Mouse (Mus musculus) lung, embryonic 14.5 days (tissue): ENCODE data around the gene Ptk6. TPM values are rescaled to one million over a fixed set of nuclear protein-coding genes. Genes with fewer than 3 reads are reported as not detected.
"Not testable (repeated sequence)": the region's sequence is repeated elsewhere in the genome, so short reads cannot be mapped to it uniquely, and the experiment has no call there.

ENCODE experiments used
- ATAC-seq: fragments of 200-750 bp; cut with Nextera tagmentation; 2 replicates; pipeline ENCODE4 v1.8.0; 2017; ENCODE audit warnings: mild to moderate bottlenecking, moderate TSS enrichment, moderate library complexity; ENCODE audit not compliant: insufficient read depth
- DNase-seq: peaks from one replicate; pipeline ENCODE4 v3.0.0-alpha.2; 2015
- H3K27ac ChIP-seq: fragments of 300-500 bp; sonication (generic); 2 replicates; pipeline ENCODE4 v1.5.1; 2014; ENCODE audit warnings: low read depth, mild to moderate bottlenecking, moderate library complexity
- H3K27me3 ChIP-seq: fragments of 300-500 bp; sonication (generic); 2 replicates; pipeline ENCODE4 v1.6.1; 2014; ENCODE audit warnings: low read length, control low read depth; ENCODE audit not compliant: insufficient read depth
- H3K36me3 ChIP-seq: fragments of 300-500 bp; sonication (generic); 2 replicates; pipeline ENCODE4 v1.6.1; 2014; ENCODE audit warnings: control low read depth; ENCODE audit not compliant: insufficient read depth
- H3K4me1 ChIP-seq: fragments of 300-500 bp; sonication (generic); 2 replicates; pipeline ENCODE4 v1.6.1; 2014; ENCODE audit warnings: antibody characterized with exemption, control low read depth; ENCODE audit not compliant: insufficient read depth
- H3K4me2 ChIP-seq: fragments of 300-500 bp; sonication (generic); 2 replicates; pipeline ENCODE4 v1.6.1; 2014; ENCODE audit warnings: mild to moderate bottlenecking
- H3K4me3 ChIP-seq: fragments of 300-500 bp; sonication (generic); 2 replicates; pipeline ENCODE4 v1.5.1; 2014; ENCODE audit warnings: low read depth, low read length
- H3K9ac ChIP-seq: fragments of 300-500 bp; sonication (generic); 2 replicates; pipeline ENCODE4 v1.6.1; 2014
- H3K9me3 ChIP-seq: fragments of 300-500 bp; sonication (generic); 2 replicates; pipeline ENCODE4 v1.6.1; 2016; ENCODE audit warnings: low read depth, low read length, control low read depth
- CTCF ChIP-seq: IDR thresholded peaks from 2 replicates; pipeline ENCODE4 v1.5.1; 2016; ENCODE audit warnings: antibody characterized with exemption, low read depth
- WGBS: fragments of 180-500 bp; shearing (Covaris S2); extraction: QIAGEN DNeasy Blood & Tissue Kit; methylation state at CpG from one replicate; pipeline ENCODE4 v1.1.7; 2014; 5-methylcytosine and 5-hydroxymethylcytosine counted together
- polyA plus RNA-seq: library from polyadenylated mRNA; unstranded; fragments of >200 nt; fragmentation: Nextera tagmentation; extraction: Ambion mirVana; gene quantifications from 2 replicates; pipeline ENCODE4 v1.2.1, GENCODE M21; 2014

Ptk6 gene
- polyA plus RNA-seq, 1 experiment from 2014 or later = not detected

GRCm38 (mm10) chr2:181205678-181206077, 3.1 kb upstream of the Ptk6 start:
- H3K27me3 ChIP-seq = no peaks in the 10 kb centered on the region

GRCm38 (mm10) chr2:181202886-181203285, 297 bp upstream of the Ptk6 start:
- ATAC-seq (no peak), DNase-seq (no peak)
- no peak for TF ChIP-seq CTCF
- no peaks in the 10 kb centered on the region for H3K9me3 ChIP-seq
- 74% methylated on average over 6 of the region's 6 CpGs for WGBS
- no peaks in the 10 kb centered on the region for H3K36me3 ChIP-seq
- no peak overlapping the region for H3K4me2 ChIP-seq
- H3K27ac ChIP-seq = no peak overlapping the region
- H3K27me3 ChIP-seq = no peaks in the 10 kb centered on the region
- H3K4me3 ChIP-seq = no peak overlapping the region
- no peaks in the 10 kb centered on the region for H3K4me1 ChIP-seq
- no peak overlapping the region for H3K9ac ChIP-seq

More at GRCm38 (mm10) chr2:181205678-181206077, 3.1 kb upstream of the Ptk6 start:
- Histone ChIP-seq H3K9ac (no peak overlapping the region), H3K36me3 (no peaks in the 10 kb centered on the region), H3K27ac (no peak overlapping the region), H3K4me3 (no peak overlapping the region), H3K4me1 (no peaks in the 10 kb centered on the region), H3K9me3 (no peaks in the 10 kb centered on the region), H3K4me2 (no peak overlapping the region)
- whole genome bisulfite sequencing = 76% methylated on average over 5 of the region's 5 CpGs
- ATAC-seq = no peak
- no peak for DNase-seq
- TF ChIP-seq CTCF = no peak

GRCm38 (mm10) chr2:181201606-181202005, 983 bp downstream of the Ptk6 start:
- ATAC-seq (no peak), DNase-seq (no peak)
- H3K27me3 ChIP-seq = no peaks in the 10 kb centered on the region
- no peaks in the 10 kb centered on the region for H3K9me3 ChIP-seq
- WGBS = 41% methylated on average over 3 of the region's 3 CpGs
- no peak for TF ChIP-seq CTCF
- no peak overlapping the region for H3K9ac ChIP-seq
- no peaks in the 10 kb centered on the region for H3K36me3 ChIP-seq
- H3K27ac ChIP-seq = no peak overlapping the region
- H3K4me1 ChIP-seq = no peaks in the 10 kb centered on the region
- H3K4me2 ChIP-seq = no peak overlapping the region
- H3K4me3 ChIP-seq = no peak overlapping the region

- DNase-seq = no peak
- no peaks in the 10 kb centered on the region for H3K36me3 ChIP-seq
- no peaks in the 10 kb centered on the region for H3K9me3 ChIP-seq
- H3K9ac ChIP-seq = no peak overlapping the region
- no peak overlapping the region for H3K4me3 ChIP-seq
- no peaks in the 10 kb centered on the region for H3K27me3 ChIP-seq
- 70% methylated on average over 4 of the region's 4 CpGs for WGBS
- ATAC-seq = no peak
- H3K4me1 ChIP-seq = no peaks in the 10 kb centered on the region
- TF ChIP-seq CTCF = no peak
- no peak overlapping the region for H3K27ac ChIP-seq
- H3K4me2 ChIP-seq = no peak overlapping the region
Observed at GRCm38 (mm10) chr2:181196628-181197300, 5.8 kb downstream of the Ptk6 start.

- no peak overlapping the region for H3K27ac ChIP-seq
- no peaks in the 10 kb centered on the region for H3K27me3 ChIP-seq
- no peak for TF ChIP-seq CTCF
- H3K9ac ChIP-seq = no peak overlapping the region
- no peak for DNase-seq
- H3K4me3 ChIP-seq = no peak overlapping the region
- H3K36me3 ChIP-seq = peaks cover 10% of the 10 kb centered on the region; the same call in 1 of the 2 replicates
- 69% methylated on average over 3 of the region's 3 CpGs for WGBS
- no peaks in the 10 kb centered on the region for H3K9me3 ChIP-seq
- no peaks in the 10 kb centered on the region for H3K4me1 ChIP-seq
- H3K4me2 ChIP-seq = no peak overlapping the region
- ATAC-seq = no peak
Observed at GRCm38 (mm10) chr2:181193044-181193443, 9.5 kb downstream of the Ptk6 start.

GRCm38 (mm10) chr2:181191936-181192335, 10.7 kb downstream of the Ptk6 start:
- Histone ChIP-seq H3K4me1 (no peaks in the 10 kb centered on the region), H3K9me3 (no peaks in the 10 kb centered on the region), H3K27me3 (no peaks in the 10 kb centered on the region), H3K27ac (no peak overlapping the region), H3K36me3 (peaks cover 10% of the 10 kb centered on the region; the same call in 1 of the 2 replicates), H3K9ac (no peak overlapping the region), H3K4me2 (no peak overlapping the region), H3K4me3 (no peak overlapping the region)
- no peak for ATAC-seq
- TF ChIP-seq CTCF = no peak
- DNase-seq = no peak
- WGBS = 64% methylated on average over 4 of the region's 4 CpGs

GRCm38 (mm10) chr2:181191385-181191784, 11.2 kb downstream of the Ptk6 start:
- not testable (repeated sequence) for H3K4me1 ChIP-seq, H3K27ac ChIP-seq, H3K9ac ChIP-seq, H3K27me3 ChIP-seq, H3K4me3 ChIP-seq, DNase-seq, H3K36me3 ChIP-seq, H3K9me3 ChIP-seq, ATAC-seq, H3K4me2 ChIP-seq
- 74% methylated on average over 3 of the region's 4 CpGs for WGBS
